Mouse (Mus musculus): Measurements from ENCODE around the gene Maco1.
A peak's percentile ranks its signal among the peaks of the same experiment; 100 is the strongest.

Gene Maco1

GRCm38 (mm10) chr4:134853259-134853636 lies at the start of gene Maco1:
TSS of gene Maco1 (minus strand) at chr4:134853345.
- DNase-seq: peak; percentile 100

- peak; percentile 55 to 58 for DNase-seq
These were observed 48.0 kb upstream of the Maco1 start for GRCm38 (mm10) chr4:134901126-134901525.

- DNase-seq: no peak
These were observed 44.1 kb upstream of the Maco1 start for GRCm38 (mm10) chr4:134897256-134897655.

GRCm38 (mm10) chr4:134892096-134892495 lies 39.0 kb upstream of the Maco1 start:
- peak; percentile 78 to 83 for DNase-seq

GRCm38 (mm10) chr4:134884364-134884763 lies 31.2 kb upstream of the Maco1 start:
- no peak for DNase-seq

GRCm38 (mm10) chr4:134883808-134884207 lies 30.7 kb upstream of the Maco1 start:
- DNase-seq: no peak

- DNase-seq: peak; percentile 40 to 41
These were observed 30.1 kb upstream of the Maco1 start for GRCm38 (mm10) chr4:134883266-134883665.

GRCm38 (mm10) chr4:134880041-134880440 lies 26.9 kb upstream of the Maco1 start:
- DNase-seq: peak; percentile 25 to 58

GRCm38 (mm10) chr4:134879410-134879981 lies 26.4 kb upstream of the Maco1 start:
- peak; percentile 77 to 86 for DNase-seq

- DNase-seq: no peak
These were observed 23.0 kb upstream of the Maco1 start for GRCm38 (mm10) chr4:134876171-134876570.

- DNase-seq: no peak
These were observed 18.8 kb upstream of the Maco1 start for GRCm38 (mm10) chr4:134871950-134872349.

GRCm38 (mm10) chr4:134871477-134871876 lies 18.3 kb upstream of the Maco1 start:
- DNase-seq: no peak

- DNase-seq: no peak
These were observed 16.8 kb upstream of the Maco1 start for GRCm38 (mm10) chr4:134869815-134870375.

- no peak for DNase-seq
These were observed 16.1 kb upstream of the Maco1 start for GRCm38 (mm10) chr4:134869068-134869730.

- no peak for DNase-seq
These were observed 15.3 kb upstream of the Maco1 start for GRCm38 (mm10) chr4:134868490-134868889.

GRCm38 (mm10) chr4:134868065-134868464 lies 14.9 kb upstream of the Maco1 start:
- DNase-seq: no peak

- no peak for DNase-seq
These were observed 14.5 kb upstream of the Maco1 start for GRCm38 (mm10) chr4:134867661-134868060.

GRCm38 (mm10) chr4:134867213-134867612 lies 14.1 kb upstream of the Maco1 start:
- no peak for DNase-seq

- DNase-seq: no peak
These were observed 12.6 kb upstream of the Maco1 start for GRCm38 (mm10) chr4:134865789-134866188.

- DNase-seq: no peak
These were observed 12.2 kb upstream of the Maco1 start for GRCm38 (mm10) chr4:134865340-134865739.

- no peak for DNase-seq
These were observed 11.0 kb upstream of the Maco1 start, which contains the start of gene Rhd for GRCm38 (mm10) chr4:134863937-134864729. TSS of gene Rhd (plus strand) at chr4:134864536.

GRCm38 (mm10) chr4:134862996-134863395 lies 9.9 kb upstream of the Maco1 start:
- DNase-seq: no peak

- no peak for DNase-seq
These were observed 8.7 kb upstream of the Maco1 start for GRCm38 (mm10) chr4:134861884-134862283.

Measured in cerebellum, postnatal 25 days (tissue).